Mouse (Mus musculus) liver, adult 10 weeks (tissue): ENCODE results near the gene Prepl. TPM values are rescaled to one million over a fixed set of nuclear protein-coding genes. Genes with fewer than 3 reads are reported as not detected.

Experiments used
- polyA plus RNA-seq: library from polyadenylated mRNA; stranded (reverse); fragments of 350-450 nt; fragmentation: Illumina TruSeq; extraction: RNeasy Lipid Tissue Mini Kit (QIAGEN cat#74804); gene quantifications from one replicate; pipeline ENCODE4 v1.2.3, GENCODE M21; 2014; ENCODE audit warnings: low read depth, low replicate concordance

The Prepl gene
- polyA plus RNA-seq: 22.6 TPM

GRCm38 (mm10) chr17:85090120-85091099 lies at the start of gene Prepl, which contains the start of gene Camkmt:
TSS of gene Prepl (minus strand) at chr17:85090241.
TSS of gene Camkmt (plus strand) at chr17:85090552.

DNA sequence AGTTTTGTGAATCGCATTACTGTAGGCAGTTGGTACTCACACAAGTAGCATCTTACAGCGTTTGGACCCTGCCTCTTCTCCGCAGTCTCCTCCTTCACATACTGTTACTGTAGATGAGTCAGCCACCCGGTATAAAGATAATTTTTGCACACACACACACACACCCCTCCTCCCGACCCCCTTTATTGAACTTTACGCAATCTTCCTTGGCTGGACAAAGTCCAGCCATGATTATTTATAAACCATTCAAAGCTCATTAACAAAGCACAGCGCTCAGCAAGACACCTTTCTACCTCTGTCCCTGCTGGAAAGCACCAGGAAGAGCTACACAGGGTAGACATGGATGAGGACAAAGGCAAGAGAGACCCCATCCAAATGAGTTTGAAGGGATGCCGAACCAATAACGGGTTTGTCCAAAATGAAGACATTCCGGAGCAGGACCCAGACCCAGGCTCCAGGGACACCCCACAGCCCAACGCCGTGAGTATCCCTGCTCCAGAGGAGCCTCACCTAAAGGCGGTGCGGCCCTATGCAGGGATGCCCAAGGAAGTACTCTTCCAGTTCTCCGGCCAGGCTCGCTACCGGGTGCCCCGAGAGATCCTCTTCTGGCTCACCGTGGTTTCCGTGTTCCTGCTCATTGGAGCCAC lies 61.8 kb downstream of the Prepl start, which contains the start of gene Slc3a1:
Gene Slc3a1 (plus strand): TSS at position 284 of the 647 bp plus-strand sequence.

Other genes starting within 250 kb of the Prepl start
- gene Ppm1b, start 133.5 kb downstream of the Prepl start, polyA plus RNA-seq: 137 TPM
- gene Slc3a1, start 61.9 kb downstream of the Prepl start, polyA plus RNA-seq: 29.1 TPM
- 2.5 TPM for gene Camkmt, start 311 bp upstream of the Prepl start, polyA plus RNA-seq